Mouse (Mus musculus): ENCODE measurements around the gene Aamp.

- TF ChIP-seq POLR2A (IDR thresholded peaks at IDR 0.05; ENCODE audit: low read depth, low read length), result no peak
- TF ChIP-seq CTCF (IDR thresholded peaks at IDR 0.05; ENCODE audit: borderline replicate concordance, insufficient read depth, low read length), result no peak
Observed at GRCm38 (mm10) chr1:74250096-74250495, 34.4 kb downstream of the Aamp start.

Measured in embryonic fibroblast, embryonic 13.5 days (primary cell).